Comparison of ENCODE assay signal across 12 mouse cellular contexts in the genomic region with DNA sequence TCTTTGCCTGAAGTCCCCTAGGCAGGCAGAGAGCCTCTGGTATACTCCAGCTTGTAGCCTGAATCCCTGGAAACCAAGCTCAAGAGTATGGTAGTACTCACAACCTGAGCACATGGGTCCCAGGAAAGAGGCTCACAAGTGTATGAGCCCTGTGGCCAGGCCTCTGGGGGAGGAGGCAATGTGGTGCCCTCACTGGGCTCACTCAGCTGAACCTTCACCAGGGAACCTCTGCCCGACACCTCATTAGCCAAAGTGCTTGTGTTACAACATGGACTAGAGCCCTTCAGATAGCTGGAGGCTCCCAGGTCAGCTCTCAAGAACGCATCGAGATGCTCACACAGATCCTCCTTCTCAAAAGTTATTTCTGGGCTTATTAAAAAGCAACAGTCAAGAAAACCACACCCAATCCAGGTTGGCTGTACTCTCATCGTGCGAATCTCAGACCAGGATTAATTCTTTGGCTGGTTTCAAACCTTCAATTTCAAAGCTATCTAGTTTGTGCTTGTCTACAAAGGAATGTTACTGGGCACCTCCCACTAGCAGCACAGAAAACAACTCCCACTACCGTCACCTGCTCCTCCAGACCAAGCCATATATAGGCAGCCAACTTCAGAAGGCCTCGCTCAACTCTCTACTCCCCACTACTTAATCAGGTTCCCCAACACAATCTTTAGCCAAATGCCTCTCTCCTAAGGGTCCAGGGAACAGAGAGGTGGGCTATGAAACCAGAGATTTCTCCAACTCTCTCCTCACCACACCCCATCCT. TPM values are rescaled to one million over a fixed set of nuclear protein-coding genes. Genes with fewer than 3 reads are reported as not detected.
DNase-seq lines count a peak whose midpoint lies in the region; ATAC-seq and TF ChIP-seq lines count a peak whose summit lies in the region.
"Had no signal": no experiment of that assay in that cellular context is flagged by ENCODE, and none has a peak within 500 bp of the region (broad histone marks: within the 10 kb centered on the region; RNA-seq: fewer than 3 reads in every experiment).

No protein-coding gene starts in this region.

- no peaks in the 10 kb centered on the region for H3K27me3 ChIP-seq in heart, embryonic 11.5 days (ENCODE audit: control insufficient read depth, insufficient read depth, low read length)
- H3K27me3 ChIP-seq in E14TG2a.4 (ENCODE audit: insufficient read depth, low read length): no peaks in the 10 kb centered on the region
- H3K27me3 ChIP-seq in embryonic facial prominence, embryonic 13.5 days: no peaks in the 10 kb centered on the region
- H3K27me3 ChIP-seq: CH12.LX had no signal

- H3K4me3 ChIP-seq in heart, embryonic 11.5 days (ENCODE audit: low read depth, low read length): no peak overlapping the region
- H3K4me3 ChIP-seq in E14TG2a.4 (replicated peaks; ENCODE audit: low read length): peak overlapping the region; percentile 43
- no peak overlapping the region for H3K4me3 ChIP-seq in embryonic facial prominence, embryonic 13.5 days

- H3K36me3 ChIP-seq in heart, embryonic 11.5 days (ENCODE audit: control insufficient read depth, insufficient read depth, low read length): no peaks in the 10 kb centered on the region
- peaks cover 89% of the 10 kb centered on the region for H3K36me3 ChIP-seq in E14TG2a.4 (ENCODE audit: insufficient read depth, low read length)
- peaks cover 17% of the 10 kb centered on the region for H3K36me3 ChIP-seq in embryonic facial prominence, embryonic 13.5 days

- H3K9me3 ChIP-seq in heart, embryonic 11.5 days (replicated peaks; ENCODE audit: control insufficient read depth, low read length): no peaks in the 10 kb centered on the region
- H3K9me3 ChIP-seq in E14TG2a.4 (ENCODE audit: low read length): no peaks in the 10 kb centered on the region
- no peaks in the 10 kb centered on the region for H3K9me3 ChIP-seq in embryonic facial prominence, embryonic 13.5 days

- intact Hi-C loops in heart, postnatal 36 days (cut with DNase I): no loop called here

- peaks cover 84% of the 10 kb centered on the region for H3K4me1 ChIP-seq in heart, embryonic 11.5 days (ENCODE audit: control insufficient read depth, insufficient read depth, low read length)
- H3K4me1 ChIP-seq in E14TG2a.4 (replicated peaks; ENCODE audit: low read depth, low read length): peaks cover 99% of the 10 kb centered on the region
- peaks cover 75% of the 10 kb centered on the region for H3K4me1 ChIP-seq in embryonic facial prominence, embryonic 13.5 days

- H3K4me2 ChIP-seq in heart, embryonic 11.5 days: peak overlapping the region; percentile 24
- no peak overlapping the region for H3K4me2 ChIP-seq in embryonic facial prominence, embryonic 13.5 days
- H3K4me2 ChIP-seq: liver, embryonic 11.5 days had no signal

- DNase-seq in heart, postnatal 36 days: no peak
- DNase-seq in kidney, postnatal 25 days: peak; percentile 57 to 86
- DNase-seq in c-Kit-positive CD71-positive TER-119-positive erythroid progenitor cells, embryonic 14.5 days (ENCODE audit: low spot score): no peak
- DNase-seq in cerebellum, adult 9-11 months: no peak
- DNase-seq: adrenal gland, postnatal 36 days; embryo, embryonic 11 days had no signal

- ATAC-seq in heart, embryonic 11.5 days (replicated peaks; ENCODE audit: insufficient number of reproducible peaks, low FRiP score, low TSS enrichment): no peak; the same call in 1 of the 2 replicates
- ATAC-seq in embryonic facial prominence, embryonic 13.5 days (ENCODE audit: insufficient number of reproducible peaks, insufficient read depth, low FRiP score, low TSS enrichment, low read depth): no peak
- ATAC-seq in erythroblast, adult 5-6 weeks (replicated peaks; ENCODE audit: low FRiP score, poor library complexity, severe bottlenecking): no peak

- WGBS in heart, embryonic 11.5 days (ENCODE audit: insufficient replicate concordance): 58% methylated on average over 7 of the region's 7 CpGs
- WGBS in embryonic facial prominence, embryonic 13.5 days: 72% methylated on average over 7 of the region's 7 CpGs

- H3K27ac ChIP-seq in heart, embryonic 11.5 days (ENCODE audit: low read depth, low read length): peak overlapping the region; percentile 88
- peak overlapping the region; percentile 60 for H3K27ac ChIP-seq in embryonic facial prominence, embryonic 13.5 days

- peak overlapping the region; percentile 36; the same call in 1 of the 2 replicates for H3K9ac ChIP-seq in heart, embryonic 11.5 days (ENCODE audit: low read depth, low read length)
- H3K9ac ChIP-seq in embryonic facial prominence, embryonic 13.5 days: no peak overlapping the region

- TF ChIP-seq CTCF in E14TG2a.4 (conservative IDR thresholded peaks at IDR 0.05; ENCODE audit: low read length): no peak

RNA-seq across cellular contexts. Expression of gene Actn4, which starts 22.5 kb away (rescaled TPM):
- 227 and 262 TPM in 2 replicates for polyA plus RNA-seq in heart, embryonic 11.5 days (2014; fragmentation: Nextera tagmentation; extraction: Ambion mirVana)
- 10 to 100 TPM; 69.4 to 81.8 TPM for total RNA-seq in heart, postnatal 36 days (2021)
- 232 and 258 TPM in 2 replicates for polyA plus RNA-seq in embryonic facial prominence, embryonic 13.5 days (2015; fragmentation: Nextera tagmentation; extraction: Ambion mirVana)
- total RNA-seq in erythroblast, adult 5-6 weeks (2015; ENCODE audit: low replicate concordance): 42.0 and 55.3 TPM in 2 replicates
- total RNA-seq in erythroblast, adult 5-6 weeks (2017; ENCODE audit: low replicate concordance): 45.1 and 45.4 TPM in 2 replicates

RNA-seq across cellular contexts. Expression of gene Eif3k, which starts 42.1 kb away (rescaled TPM):
- 278 and 286 TPM in 2 replicates for polyA plus RNA-seq in heart, embryonic 11.5 days (2014; fragmentation: Nextera tagmentation; extraction: Ambion mirVana)
- total RNA-seq in heart, postnatal 36 days (2021): 100 to 1,000 TPM; 159 to 163 TPM
- polyA plus RNA-seq in embryonic facial prominence, embryonic 13.5 days (2015; fragmentation: Nextera tagmentation; extraction: Ambion mirVana): 453 and 455 TPM in 2 replicates
- total RNA-seq in erythroblast, adult 5-6 weeks (2015; ENCODE audit: low replicate concordance): 50.7 and 81.1 TPM in 2 replicates
- 115 and 133 TPM in 2 replicates for total RNA-seq in erythroblast, adult 5-6 weeks (2017; ENCODE audit: low replicate concordance)

RNA-seq across cellular contexts. Expression of gene Map4k1, which starts 42.2 kb away (rescaled TPM):
- polyA plus RNA-seq in heart, embryonic 11.5 days (2014; fragmentation: Nextera tagmentation; extraction: Ambion mirVana): 6.8 and 6.9 TPM in 2 replicates
- under 1 TPM; 0.61 to 0.81 TPM for total RNA-seq in heart, postnatal 36 days (2021)
- 7.7 and 9.9 TPM in 2 replicates for polyA plus RNA-seq in embryonic facial prominence, embryonic 13.5 days (2015; fragmentation: Nextera tagmentation; extraction: Ambion mirVana)
- total RNA-seq in erythroblast, adult 5-6 weeks (2015; ENCODE audit: low replicate concordance): 5.6 and 6.7 TPM in 2 replicates
- total RNA-seq in erythroblast, adult 5-6 weeks (2017; ENCODE audit: low replicate concordance): 11.3 and 11.8 TPM in 2 replicates

RNA-seq across cellular contexts. Expression of gene Capn12, which starts 58.4 kb away (rescaled TPM):
- 0.46 and 0.70 TPM in 2 replicates for polyA plus RNA-seq in heart, embryonic 11.5 days (2014; fragmentation: Nextera tagmentation; extraction: Ambion mirVana)
- under 1 TPM; 0.19 to 0.27 TPM for total RNA-seq in heart, postnatal 36 days (2021)
- 0.69 and 1.2 TPM in 2 replicates for polyA plus RNA-seq in embryonic facial prominence, embryonic 13.5 days (2015; fragmentation: Nextera tagmentation; extraction: Ambion mirVana)
- total RNA-seq in erythroblast, adult 5-6 weeks (2015; ENCODE audit: low replicate concordance): not detected in 2 replicates
- 0.26 and 0.42 TPM in 2 replicates for total RNA-seq in erythroblast, adult 5-6 weeks (2017; ENCODE audit: low replicate concordance)

Comparison
In these comparisons a context has a peak if more than half of its experiments do, and no peak if none do; other contexts are left out.
1. DNase-seq: peak in kidney, postnatal 25 days (2 of 2); none in heart, postnatal 36 days (0 of 2), c-Kit-positive CD71-positive TER-119-positive erythroid progenitor cells, embryonic 14.5 days (single experiment) and cerebellum, adult 9-11 months (single experiment).